Mouse (Mus musculus) stomach, embryonic 15.5 days (tissue): ENCODE measurements at regions not wholly inside any gene's neighbourhood (a gene's known extent, or its start where the extent isn't known, plus 50 kb on each side); places are given as distances from the start of the nearest gene placed in this dataset.
A peak's percentile ranks its signal among the peaks of the same experiment; 100 is the strongest.

ENCODE experiments used
- ATAC-seq: fragments of 200-750 bp; cut with Nextera tagmentation; 2 replicates; pipeline ENCODE4 v1.8.0; 2017; ENCODE audit warnings: low read depth, moderate number of reproducible peaks, moderate TSS enrichment; ENCODE audit not compliant: insufficient read depth, low FRiP score
- H3K27ac ChIP-seq: fragments of 300-500 bp; sonication (generic); 2 replicates; pipeline ENCODE4 v1.5.1; 2015; ENCODE audit warnings: mild to moderate bottlenecking, inconsistent platforms
- H3K27me3 ChIP-seq: fragments of 300-500 bp; sonication (generic); replicated peaks from 2 replicates; pipeline ENCODE4 v1.6.1; 2015; ENCODE audit warnings: inconsistent platforms
- H3K36me3 ChIP-seq: fragments of 300-500 bp; sonication (generic); 2 replicates; pipeline ENCODE4 v1.6.1; 2015; ENCODE audit warnings: inconsistent platforms
- H3K4me1 ChIP-seq: fragments of 300-500 bp; sonication (generic); 2 replicates; pipeline ENCODE4 v1.6.1; 2015; ENCODE audit warnings: inconsistent platforms
- H3K4me2 ChIP-seq: fragments of 300-500 bp; sonication (generic); 2 replicates; pipeline ENCODE4 v1.6.1; 2015; ENCODE audit warnings: mild to moderate bottlenecking, inconsistent platforms
- H3K4me3 ChIP-seq: fragments of 300-500 bp; sonication (generic); replicated peaks from 2 replicates; pipeline ENCODE4 v1.5.1; 2015; ENCODE audit warnings: inconsistent platforms
- H3K9ac ChIP-seq: fragments of 300-500 bp; sonication (generic); 2 replicates; pipeline ENCODE4 v1.6.1; 2015; ENCODE audit warnings: inconsistent platforms
- H3K9me3 ChIP-seq: fragments of 300-500 bp; sonication (generic); 2 replicates; pipeline ENCODE4 v1.6.1; 2016; ENCODE audit warnings: inconsistent platforms
- WGBS: fragments of 180-500 bp; shearing (Covaris S2); methylation state at CpG from one replicate; pipeline ENCODE4 v1.1.7; 2015; 5-methylcytosine and 5-hydroxymethylcytosine counted together

GRCm38 (mm10) chr6:135473146-135473545, 110.8 kb downstream of the Emp1 start:
- Histone ChIP-seq H3K4me2 (no peak overlapping the region), H3K9ac (no peak overlapping the region), H3K4me1 (no peaks in the 10 kb centered on the region), H3K4me3 (no peak overlapping the region), H3K27ac (no peak overlapping the region), H3K9me3 (no peaks in the 10 kb centered on the region), H3K27me3 (no peaks in the 10 kb centered on the region), H3K36me3 (no peaks in the 10 kb centered on the region)
- WGBS, result 91% methylated on average over 4 of the region's 4 CpGs
- no peak for ATAC-seq

GRCm38 (mm10) chr6:135488795-135489194, 126.5 kb downstream of the Emp1 start:
- no peaks in the 10 kb centered on the region for H3K4me1 ChIP-seq
- no peak overlapping the region for H3K4me2 ChIP-seq
- H3K9me3 ChIP-seq, result no peaks in the 10 kb centered on the region
- ATAC-seq, result no peak
- no peaks in the 10 kb centered on the region for H3K36me3 ChIP-seq
- no peak overlapping the region for H3K4me3 ChIP-seq
- no peak overlapping the region for H3K27ac ChIP-seq
- H3K9ac ChIP-seq, result no peak overlapping the region
- WGBS, result 60% methylated on average over 2 of the region's 2 CpGs
- no peaks in the 10 kb centered on the region for H3K27me3 ChIP-seq

- 88% methylated on average over 1 of the region's 1 CpGs for WGBS
- Histone ChIP-seq H3K9me3 (no peaks in the 10 kb centered on the region), H3K27me3 (no peaks in the 10 kb centered on the region), H3K36me3 (no peaks in the 10 kb centered on the region), H3K9ac (no peak overlapping the region), H3K4me1 (no peaks in the 10 kb centered on the region), H3K4me3 (no peak overlapping the region), H3K27ac (no peak overlapping the region), H3K4me2 (no peak overlapping the region)
- no peak for ATAC-seq
These were observed 131.6 kb downstream of the Emp1 start for GRCm38 (mm10) chr6:135493983-135494382.

GRCm38 (mm10) chr6:135495841-135496240, 133.5 kb downstream of the Emp1 start:
- Histone ChIP-seq H3K4me3 (no peak overlapping the region), H3K36me3 (no peaks in the 10 kb centered on the region), H3K27ac (no peak overlapping the region), H3K9ac (no peak overlapping the region), H3K4me2 (no peak overlapping the region), H3K4me1 (no peaks in the 10 kb centered on the region), H3K9me3 (no peaks in the 10 kb centered on the region), H3K27me3 (no peaks in the 10 kb centered on the region)
- WGBS, result 45% methylated on average over 2 of the region's 2 CpGs
- ATAC-seq, result no peak

- Histone ChIP-seq H3K4me1 (no peaks in the 10 kb centered on the region), H3K9me3 (no peaks in the 10 kb centered on the region), H3K27me3 (no peaks in the 10 kb centered on the region), H3K4me2 (no peak overlapping the region), H3K27ac (no peak overlapping the region), H3K4me3 (no peak overlapping the region), H3K9ac (no peak overlapping the region), H3K36me3 (no peaks in the 10 kb centered on the region)
- WGBS, result 88% methylated on average over 6 of the region's 6 CpGs
- ATAC-seq, result no peak
These were observed 136.2 kb downstream of the Emp1 start for GRCm38 (mm10) chr6:135498592-135498991.

- H3K9me3 ChIP-seq, result no peaks in the 10 kb centered on the region
- no peak overlapping the region for H3K4me2 ChIP-seq
- no peak for ATAC-seq
- WGBS, result 74% methylated on average over 3 of the region's 3 CpGs
- H3K36me3 ChIP-seq, result no peaks in the 10 kb centered on the region
- no peak overlapping the region for H3K9ac ChIP-seq
- H3K27ac ChIP-seq, result no peak overlapping the region
- H3K4me3 ChIP-seq, result no peak overlapping the region
- H3K4me1 ChIP-seq, result no peaks in the 10 kb centered on the region
- H3K27me3 ChIP-seq, result no peaks in the 10 kb centered on the region
These were observed 138.0 kb downstream of the Emp1 start for GRCm38 (mm10) chr6:135500381-135500780.

- no peaks in the 10 kb centered on the region for H3K9me3 ChIP-seq
- no peak overlapping the region for H3K9ac ChIP-seq
- H3K4me3 ChIP-seq, result no peak overlapping the region
- H3K4me2 ChIP-seq, result no peak overlapping the region
- whole genome bisulfite sequencing, result 73% methylated on average over 6 of the region's 6 CpGs
- no peaks in the 10 kb centered on the region for H3K36me3 ChIP-seq
- H3K27ac ChIP-seq, result no peak overlapping the region
- H3K4me1 ChIP-seq, result no peaks in the 10 kb centered on the region
- H3K27me3 ChIP-seq, result no peaks in the 10 kb centered on the region
- ATAC-seq, result no peak
These were observed 139.4 kb downstream of the Emp1 start for GRCm38 (mm10) chr6:135501791-135502190.

GRCm38 (mm10) chr6:135502405-135502804, 140.1 kb downstream of the Emp1 start:
- 64% methylated on average over 8 of the region's 8 CpGs for WGBS
- Histone ChIP-seq H3K27ac (no peak overlapping the region), H3K4me2 (no peak overlapping the region), H3K27me3 (no peaks in the 10 kb centered on the region), H3K4me1 (no peaks in the 10 kb centered on the region), H3K9me3 (no peaks in the 10 kb centered on the region), H3K9ac (no peak overlapping the region), H3K4me3 (no peak overlapping the region), H3K36me3 (no peaks in the 10 kb centered on the region)
- ATAC-seq, result no peak

- no peaks in the 10 kb centered on the region for H3K36me3 ChIP-seq
- H3K4me2 ChIP-seq, result no peak overlapping the region
- H3K27me3 ChIP-seq, result no peaks in the 10 kb centered on the region
- no peaks in the 10 kb centered on the region for H3K9me3 ChIP-seq
- H3K4me3 ChIP-seq, result no peak overlapping the region
- 83% methylated on average over 4 of the region's 4 CpGs for WGBS
- H3K9ac ChIP-seq, result no peak overlapping the region
- ATAC-seq, result no peak
- H3K4me1 ChIP-seq, result no peaks in the 10 kb centered on the region
- H3K27ac ChIP-seq, result no peak overlapping the region
These were observed 156.5 kb downstream of the Emp1 start for GRCm38 (mm10) chr6:135518710-135519437.

GRCm38 (mm10) chr6:135519438-135519803, 157.1 kb downstream of the Emp1 start:
- Histone ChIP-seq H3K27ac (no peak overlapping the region), H3K27me3 (no peaks in the 10 kb centered on the region), H3K9me3 (no peaks in the 10 kb centered on the region), H3K4me3 (no peak overlapping the region), H3K36me3 (no peaks in the 10 kb centered on the region), H3K9ac (no peak overlapping the region), H3K4me2 (no peak overlapping the region), H3K4me1 (no peaks in the 10 kb centered on the region)
- WGBS, result 89% methylated on average over 2 of the region's 2 CpGs
- no peak for ATAC-seq

- no peak for ATAC-seq
- H3K4me3 ChIP-seq, result no peak overlapping the region
- no peaks in the 10 kb centered on the region for H3K9me3 ChIP-seq
- 57% methylated on average over 2 of the region's 2 CpGs for WGBS
- no peaks in the 10 kb centered on the region for H3K36me3 ChIP-seq
- H3K9ac ChIP-seq, result no peak overlapping the region
- no peaks in the 10 kb centered on the region for H3K27me3 ChIP-seq
- H3K27ac ChIP-seq, result no peak overlapping the region
- H3K4me2 ChIP-seq, result no peak overlapping the region
- peaks cover 4% of the 10 kb centered on the region; the same call in 1 of the 2 replicates for H3K4me1 ChIP-seq
These were observed 158.5 kb downstream of the Emp1 start for GRCm38 (mm10) chr6:135520868-135521267.

GRCm38 (mm10) chr6:135524886-135525285, 162.5 kb downstream of the Emp1 start:
- H3K4me2 ChIP-seq, result no peak overlapping the region
- no peak overlapping the region for H3K27ac ChIP-seq
- H3K27me3 ChIP-seq, result no peaks in the 10 kb centered on the region
- WGBS, result 71% methylated on average over 5 of the region's 5 CpGs
- H3K9me3 ChIP-seq, result no peaks in the 10 kb centered on the region
- H3K4me3 ChIP-seq, result no peak overlapping the region
- ATAC-seq, result no peak
- H3K9ac ChIP-seq, result no peak overlapping the region
- H3K4me1 ChIP-seq, result peaks cover 6% of the 10 kb centered on the region; the same call in 1 of the 2 replicates
- no peaks in the 10 kb centered on the region for H3K36me3 ChIP-seq

GRCm38 (mm10) chr6:135525841-135526327, 163.5 kb downstream of the Emp1 start:
- peak; percentile 80 for ATAC-seq
- H3K4me1 ChIP-seq, result peaks cover 6% of the 10 kb centered on the region; the same call in 1 of the 2 replicates
- H3K27ac ChIP-seq, result no peak overlapping the region
- H3K4me3 ChIP-seq, result no peak overlapping the region
- no peaks in the 10 kb centered on the region for H3K9me3 ChIP-seq
- WGBS, result 36% methylated on average over 5 of the region's 5 CpGs
- no peak overlapping the region for H3K9ac ChIP-seq
- no peaks in the 10 kb centered on the region for H3K27me3 ChIP-seq
- H3K36me3 ChIP-seq, result no peaks in the 10 kb centered on the region
- H3K4me2 ChIP-seq, result peak overlapping the region; percentile 8; the same call in 1 of the 2 replicates
